Mouse (Mus musculus) adrenal gland, adult 2 months (tissue): ENCODE measurements around the gene Nup188. TPM values are rescaled to one million over a fixed set of nuclear protein-coding genes. Genes with fewer than 3 reads are reported as not detected.

Experiments
- DNase-seq: peaks from one replicate; pipeline ENCODE4 v3.0.0; 2021
- polyA plus RNA-seq: library from polyadenylated mRNA; depleted of rRNA; stranded (reverse); fragments of >200 nt; gene quantifications from 2 replicates; pipeline ENCODE4 v1.2.3, GENCODE M21; 2012
- total RNA-seq, 2 experiments: library from RNA; stranded (reverse); gene quantifications; 2 replicates each; pipeline ENCODE4 v1.2.3; 2021

Gene Nup188
- total and polyA plus RNA-seq, 3 experiments, result 24.9 to 66.6 (median 31.1) TPM

GRCm38 (mm10) chr2:30256616-30257350 lies 29.4 kb upstream of the Nup188 start:
- no peak for DNase-seq

- no peak for DNase-seq
These were observed 28.3 kb upstream of the Nup188 start for GRCm38 (mm10) chr2:30257699-30258460.

GRCm38 (mm10) chr2:30258600-30258999 lies 27.6 kb upstream of the Nup188 start:
- peak; percentile 57 for DNase-seq

- DNase-seq, result no peak
These were observed 26.8 kb upstream of the Nup188 start for GRCm38 (mm10) chr2:30259131-30260064.

GRCm38 (mm10) chr2:30261064-30261736 lies 25.0 kb upstream of the Nup188 start:
- no peak for DNase-seq

GRCm38 (mm10) chr2:30261921-30262839 lies 24.0 kb upstream of the Nup188 start:
- no peak for DNase-seq

GRCm38 (mm10) chr2:30262840-30263441 lies 23.3 kb upstream of the Nup188 start:
- DNase-seq, result peak; percentile 75

GRCm38 (mm10) chr2:30263811-30264210 lies 22.4 kb upstream of the Nup188 start:
- no peak for DNase-seq

GRCm38 (mm10) chr2:30264671-30265519 lies 21.3 kb upstream of the Nup188 start:
- no peak for DNase-seq

GRCm38 (mm10) chr2:30265767-30266253 lies 20.4 kb upstream of the Nup188 start, which contains the start of gene Phyhd1:
TSS of gene Phyhd1 (plus strand) at chr2:30266203.
- peak; percentile 82 for DNase-seq

GRCm38 (mm10) chr2:30266392-30266941 lies 19.7 kb upstream of the Nup188 start:
- DNase-seq, result peak; percentile 87

GRCm38 (mm10) chr2:30267466-30267865 lies 18.7 kb upstream of the Nup188 start:
- DNase-seq, result no peak

GRCm38 (mm10) chr2:30268371-30268770 lies 17.8 kb upstream of the Nup188 start:
- peak; percentile 59 for DNase-seq

GRCm38 (mm10) chr2:30269241-30269990 lies 16.8 kb upstream of the Nup188 start:
- no peak for DNase-seq

- DNase-seq, result peak; percentile 85
These were observed 16.1 kb upstream of the Nup188 start for GRCm38 (mm10) chr2:30270134-30270533.

GRCm38 (mm10) chr2:30280743-30281142 lies 5.5 kb upstream of the Nup188 start, which contains the start of gene Gm28038:
TSS of gene Gm28038 (plus strand) at chr2:30281043.
- DNase-seq, result no peak

- DNase-seq, result peak; percentile 80
These were observed 4.5 kb upstream of the Nup188 start for GRCm38 (mm10) chr2:30281651-30282050.

- peak; percentile 23 for DNase-seq
These were observed 3.0 kb upstream of the Nup188 start for GRCm38 (mm10) chr2:30283193-30283592.
